ENCODE assay signal across 8 mouse cellular contexts in the genomic region with DNA sequence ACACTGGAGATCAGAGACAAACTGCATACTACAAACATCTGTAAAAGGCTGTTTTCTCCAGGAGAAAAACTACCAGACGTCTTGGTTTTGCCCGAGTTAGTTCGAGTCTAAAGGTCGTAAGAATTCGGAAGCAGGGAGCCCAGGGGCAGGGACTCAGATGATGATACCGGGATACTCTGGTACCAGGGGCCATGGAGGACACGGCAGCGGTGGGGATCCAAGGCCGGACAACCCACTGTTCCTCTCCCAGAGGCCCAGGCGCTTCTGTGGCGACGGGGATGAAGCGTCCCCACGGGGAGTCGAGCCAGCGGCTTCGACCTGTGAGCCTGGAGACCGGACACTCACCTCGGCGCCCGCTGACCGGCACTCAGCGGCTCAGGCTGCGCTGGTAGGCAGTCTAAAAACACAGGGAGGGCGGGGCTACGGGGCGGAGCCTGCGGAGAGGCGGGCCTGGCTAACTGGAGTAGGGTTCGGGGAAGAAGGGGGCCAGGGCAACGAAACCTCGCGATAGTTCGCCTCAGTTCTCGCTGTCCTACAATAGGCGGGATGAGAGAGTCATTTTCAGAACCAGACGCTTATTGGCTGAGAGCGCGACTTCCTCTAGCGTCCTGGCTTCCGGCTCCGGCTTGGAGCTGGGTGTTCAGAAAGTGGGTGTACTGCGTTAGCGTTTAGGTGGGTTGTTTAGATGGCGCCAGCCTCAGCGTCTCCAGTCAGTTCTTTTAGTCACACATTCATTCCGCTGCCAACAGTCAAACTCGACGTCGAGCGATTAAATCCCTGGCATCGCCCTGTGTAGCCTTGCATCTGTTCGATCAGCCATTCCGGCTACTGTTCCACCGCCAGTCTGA. TPM values are rescaled to one million over a fixed set of nuclear protein-coding genes. Genes with fewer than 3 reads are reported as not detected.
A peak's percentile ranks its signal among the peaks of the same experiment; 100 is the strongest.
DNase-seq lines count a peak whose midpoint lies in the region; ATAC-seq and TF ChIP-seq lines count a peak whose summit lies in the region.

A gene (minus strand): TSS at position 436 of the 848 bp plus-strand sequence.

- no peak for TF ChIP-seq CTCF in ES-Bruce4 (IDR thresholded peaks at IDR 0.05; ENCODE audit: low read depth, low read length)
- no peak for TF ChIP-seq CTCF in liver, postnatal 0 days (IDR thresholded peaks at IDR 0.05; ENCODE audit: low read depth)

- no peaks in the 10 kb centered on the region for H3K36me3 ChIP-seq in ES-Bruce4 (ENCODE audit: control insufficient read depth, insufficient read depth, low read length, poor library complexity, severe bottlenecking)
- 0 out of 2 replicates have a peak, but pooled peaks cover 10% of the 10 kb centered on the region for H3K36me3 ChIP-seq in forebrain, embryonic 13.5 days (ENCODE audit: poor library complexity, severe bottlenecking)
- peaks cover 6% of the 10 kb centered on the region; the same call in 1 of the 2 replicates for H3K36me3 ChIP-seq in liver, postnatal 0 days (replicated peaks; ENCODE audit: insufficient read depth, low read length)
- no peaks in the 10 kb centered on the region for H3K36me3 ChIP-seq in neural tube, embryonic 14.5 days (ENCODE audit: control insufficient read depth, insufficient read depth, low read length)

- peak within 1 kb of the TSS; percentile 66; the same call in 1 of the 2 replicates for H3K27ac ChIP-seq in ES-Bruce4 (ENCODE audit: insufficient read depth, low read length)
- peak within 1 kb of the TSS; percentile 91 for H3K27ac ChIP-seq in forebrain, embryonic 13.5 days
- H3K27ac ChIP-seq in liver, postnatal 0 days (ENCODE audit: low read depth) = peak within 1 kb of the TSS; percentile 90
- H3K27ac ChIP-seq in neural tube, embryonic 14.5 days (ENCODE audit: low read depth, low read length) = peak within 1 kb of the TSS; percentile 93

- TF ChIP-seq POLR2A in ES-Bruce4 (IDR thresholded peaks at IDR 0.05; ENCODE audit: insufficient read depth, low read length) = peak; percentile 89

- peak; percentile 99 to 100 for DNase-seq in heart, postnatal 10 days
- peak; percentile 99 for DNase-seq in large intestine, adult 2 months (ENCODE audit: low read depth, low spot score)
- DNase-seq in liver, postnatal 0 days = peak; percentile 100
- peak; percentile 100 for DNase-seq in testis, postnatal 10 days (ENCODE audit: low spot score)

- peak; percentile 99 for ATAC-seq in cerebellum, adult (ENCODE audit: insufficient number of reproducible peaks, low FRiP score, low TSS enrichment)
- ATAC-seq in forebrain, embryonic 13.5 days = peak; percentile 100
- ATAC-seq in liver, postnatal 0 days = peak; percentile 99
- peak; percentile 99 for ATAC-seq in neural tube, embryonic 14.5 days (ENCODE audit: low read depth)

- no peaks in the 10 kb centered on the region for H3K27me3 ChIP-seq in ES-Bruce4 (ENCODE audit: control insufficient read depth, insufficient read depth, low read length, poor library complexity, severe bottlenecking)
- H3K27me3 ChIP-seq in forebrain, embryonic 13.5 days = no peaks in the 10 kb centered on the region
- no peaks in the 10 kb centered on the region for H3K27me3 ChIP-seq in liver, postnatal 0 days (ENCODE audit: insufficient read depth, low read length)
- H3K27me3 ChIP-seq in neural tube, embryonic 14.5 days (ENCODE audit: control insufficient read depth, insufficient read depth, low read length) = no peaks in the 10 kb centered on the region

- H3K9ac ChIP-seq in ES-Bruce4 (ENCODE audit: low read depth, poor library complexity, severe bottlenecking) = peak within 1 kb of the TSS; percentile 89
- peak within 1 kb of the TSS; percentile 86 for H3K9ac ChIP-seq in forebrain, embryonic 13.5 days
- peak within 1 kb of the TSS; percentile 84 for H3K9ac ChIP-seq in liver, postnatal 0 days (replicated peaks)
- H3K9ac ChIP-seq in neural tube, embryonic 14.5 days (replicated peaks; ENCODE audit: low read depth, low read length) = peak within 1 kb of the TSS; percentile 86

- no peaks in the 10 kb centered on the region for H3K9me3 ChIP-seq in ES-Bruce4 (replicated peaks; ENCODE audit: control insufficient read depth, insufficient read depth, low read length, poor library complexity, severe bottlenecking)
- no peaks in the 10 kb centered on the region for H3K9me3 ChIP-seq in forebrain, embryonic 13.5 days (replicated peaks)
- no peaks in the 10 kb centered on the region for H3K9me3 ChIP-seq in liver, postnatal 0 days (ENCODE audit: low read length)
- H3K9me3 ChIP-seq in neural tube, embryonic 14.5 days (ENCODE audit: control insufficient read depth, low read length) = no peaks in the 10 kb centered on the region

- no peak for TF ChIP-seq EP300 in ES-Bruce4 (IDR thresholded peaks at IDR 0.05; ENCODE audit: insufficient read depth, low read depth, low read length)
- peak; percentile 73; the same call in 1 of the 2 replicates for TF ChIP-seq EP300 in liver, postnatal 0 days (IDR thresholded peaks at IDR 0.05; ENCODE audit: low read depth)

- intact Hi-C loops in heart, postnatal 10 days (cut with DNase I) = no loop called here

- peak within 1 kb of the TSS; percentile 96 for H3K4me3 ChIP-seq in ES-Bruce4 (ENCODE audit: low read depth, low read length)
- H3K4me3 ChIP-seq in forebrain, embryonic 13.5 days = peak within 1 kb of the TSS; percentile 82
- H3K4me3 ChIP-seq in liver, postnatal 0 days (ENCODE audit: low read depth, low read length) = peak within 1 kb of the TSS; percentile 70
- peak within 1 kb of the TSS; percentile 75 for H3K4me3 ChIP-seq in neural tube, embryonic 14.5 days (ENCODE audit: low read depth, low read length)

- H3K4me1 ChIP-seq in ES-Bruce4 (ENCODE audit: control insufficient read depth, insufficient read depth, low read length) = peaks cover 2% of the 10 kb centered on the region
- peaks cover 51% of the 10 kb centered on the region for H3K4me1 ChIP-seq in forebrain, embryonic 13.5 days
- peaks cover 6% of the 10 kb centered on the region; the same call in 1 of the 2 replicates for H3K4me1 ChIP-seq in liver, postnatal 0 days (ENCODE audit: insufficient read depth)
- peaks cover 12% of the 10 kb centered on the region; the same call in 1 of the 2 replicates for H3K4me1 ChIP-seq in neural tube, embryonic 14.5 days (ENCODE audit: control insufficient read depth, insufficient read depth, low read length)

- under 1% methylated on average over 55 of the region's 55 CpGs for WGBS in forebrain, embryonic 13.5 days
- WGBS in large intestine, adult 2 months = under 1% methylated on average over 55 of the region's 55 CpGs
- WGBS in liver, postnatal 0 days (ENCODE audit: insufficient replicate concordance) = under 1% methylated on average over 55 of the region's 55 CpGs
- under 1% methylated on average over 55 of the region's 55 CpGs for WGBS in neural tube, embryonic 14.5 days

- peak within 1 kb of the TSS; percentile 85 for H3K4me2 ChIP-seq in forebrain, embryonic 13.5 days
- peak within 1 kb of the TSS; percentile 74 for H3K4me2 ChIP-seq in liver, postnatal 0 days (ENCODE audit: low read depth, low read length)
- H3K4me2 ChIP-seq in neural tube, embryonic 14.5 days (ENCODE audit: low read depth, low read length) = peak within 1 kb of the TSS; percentile 58

RNA-seq across cellular contexts. Expression of the gene that starts here (rescaled TPM):
- polyA plus RNA-seq in ES-Bruce4 (2011; ENCODE audit: insufficient read depth, insufficient read length, low read depth, missing spikeins) = 28.4 and 34.5 TPM in 2 replicates
- 28.1 and 31.1 TPM in 2 replicates for polyA plus RNA-seq in forebrain, embryonic 13.5 days (2015; fragmentation: Nextera tagmentation; extraction: Ambion mirVana)
- 10 to 100 TPM; 19.4 to 20.3 TPM for total RNA-seq in heart, postnatal 10 days (2021)
- 13.3 and 22.2 TPM in 2 replicates for polyA plus RNA-seq in large intestine, adult 2 months (2012; rRNA removed)
- 10.6 and 12.6 TPM in 2 replicates for polyA plus RNA-seq in liver, postnatal 0 days (2015; fragmentation: Nextera tagmentation; extraction: Ambion mirVana)
- 29.1 and 41.1 TPM in 2 replicates for polyA plus RNA-seq in neural tube, embryonic 14.5 days (2014; fragmentation: Nextera tagmentation; extraction: Ambion mirVana)

Comparison
In these comparisons a context has a peak if more than half of its experiments do, and no peak if none do; other contexts are left out.
1. Peak in every context shown above with its lines: DNase-seq, ATAC-seq, H3K4me3 ChIP-seq and H3K27ac ChIP-seq.